Mouse (Mus musculus) liver, postnatal 0 days (tissue): ENCODE measurements around the gene Tamm41.

Experiments
- CTCF ChIP-seq: sonication (generic); IDR thresholded peaks from 2 replicates; pipeline ENCODE4 v1.5.1; 2016; ENCODE audit warnings: antibody characterized with exemption, low read depth
- EP300 ChIP-seq: IDR thresholded peaks from 2 replicates; pipeline ENCODE4 v1.6.1; 2016; ENCODE audit warnings: antibody characterized with exemption, low read depth, mild to moderate bottlenecking

GRCm38 (mm10) chr6:115055440-115055839, 17.8 kb upstream of the Tamm41 start:
- no peak for TF ChIP-seq EP300
- no peak for TF ChIP-seq CTCF
